Mouse (Mus musculus) forebrain, embryonic 16.5 days (tissue): ENCODE measurements around the gene Ttpal. TPM values are rescaled to one million over a fixed set of nuclear protein-coding genes. Genes with fewer than 3 reads are reported as not detected.
"Not testable (repeated sequence)": the region's sequence is repeated elsewhere in the genome, so short reads cannot be mapped to it uniquely, and the experiment has no call there.

ENCODE experiments used
- ATAC-seq: fragments of 200-750 bp; cut with Nextera tagmentation; 2 replicates; pipeline ENCODE4 v1.8.0; 2017; ENCODE audit warnings: mild to moderate bottlenecking, moderate library complexity
- H3K27ac ChIP-seq: fragments of 300-500 bp; sonication (generic); 2 replicates; pipeline ENCODE4 v1.5.1; 2014; ENCODE audit warnings: low read length, control low read depth
- H3K27me3 ChIP-seq: fragments of 300-500 bp; sonication (generic); replicated peaks from 2 replicates; pipeline ENCODE4 v1.6.1; 2014; ENCODE audit warnings: low read length; ENCODE audit not compliant: control insufficient read depth, insufficient read depth
- H3K36me3 ChIP-seq: fragments of 300-500 bp; sonication (generic); 2 replicates; pipeline ENCODE4 v1.6.1; 2014; ENCODE audit not compliant: control insufficient read depth, insufficient read depth
- H3K4me1 ChIP-seq: fragments of 300-500 bp; sonication (generic); replicated peaks from 2 replicates; pipeline ENCODE4 v1.6.1; 2014; ENCODE audit warnings: low read length; ENCODE audit not compliant: control insufficient read depth, insufficient read depth
- H3K4me2 ChIP-seq: fragments of 300-500 bp; sonication (generic); 2 replicates; pipeline ENCODE4 v1.6.1; 2014; ENCODE audit warnings: mild to moderate bottlenecking, low read length, control low read depth
- H3K4me3 ChIP-seq: fragments of 300-500 bp; sonication (generic); replicated peaks from 2 replicates; pipeline ENCODE4 v1.5.1; 2014; ENCODE audit warnings: mild to moderate bottlenecking, low read length, control low read depth
- H3K9ac ChIP-seq: fragments of 300-500 bp; sonication (generic); replicated peaks from 2 replicates; pipeline ENCODE4 v1.6.1; 2014; ENCODE audit warnings: low read depth, low read length, control low read depth
- H3K9me3 ChIP-seq: fragments of 300-500 bp; sonication (generic); 2 replicates; pipeline ENCODE4 v1.6.1; 2016; ENCODE audit warnings: low read length; ENCODE audit not compliant: control insufficient read depth
- WGBS: fragments of 180-500 bp; shearing (Covaris S2); extraction: QIAGEN DNeasy Blood & Tissue Kit; methylation state at CpG from one replicate; pipeline ENCODE4 v1.1.7; 2014; 5-methylcytosine and 5-hydroxymethylcytosine counted together
- polyA plus RNA-seq: library from polyadenylated mRNA; unstranded; fragments of >200 nt; fragmentation: Nextera tagmentation; extraction: Ambion mirVana; gene quantifications from 2 replicates; pipeline ENCODE4 v1.2.1, GENCODE M21; 2015

The Ttpal gene
- polyA plus RNA-seq, 1 experiment from 2014 or later: 44.1 TPM

DNA sequence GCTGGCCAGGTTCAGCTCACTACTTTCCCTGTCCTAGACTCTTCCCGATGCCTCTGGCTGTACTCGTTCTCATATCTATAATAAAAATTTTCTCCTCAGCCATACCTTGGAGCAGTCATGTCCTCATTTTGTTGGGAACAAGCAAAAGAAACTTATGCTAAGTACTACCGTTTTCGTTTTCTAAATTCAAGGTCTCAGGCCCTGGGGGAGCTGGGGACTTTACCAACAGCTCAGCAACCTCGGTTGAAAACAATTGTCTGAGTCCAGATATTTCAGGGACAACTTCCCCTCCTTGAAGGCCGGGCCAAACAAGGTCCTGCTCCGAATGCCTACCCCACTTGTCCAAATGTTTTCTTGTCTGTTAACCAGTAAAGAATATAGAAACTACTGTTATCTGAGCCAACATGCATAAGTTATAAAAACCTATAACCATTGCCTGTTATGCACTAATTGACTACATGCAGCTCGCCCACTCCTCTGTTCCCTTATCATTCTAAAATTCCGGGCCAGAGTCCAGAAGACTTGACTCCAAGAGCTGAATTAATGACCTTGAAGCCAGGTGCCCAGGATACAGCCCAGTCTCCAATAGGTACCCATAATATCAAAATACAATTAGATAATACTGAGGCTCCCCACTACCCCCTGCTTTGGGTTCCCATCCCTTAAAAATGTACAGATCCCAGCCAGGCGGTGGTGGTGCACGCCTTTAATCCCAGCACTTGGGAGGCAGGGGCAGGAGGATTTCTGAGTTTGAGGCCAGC, 43.8 kb downstream of the Ttpal start:
- no peak overlapping the region for H3K4me2 ChIP-seq
- peaks cover 5% of the 10 kb centered on the region for H3K9me3 ChIP-seq
- H3K4me3 ChIP-seq: no peak overlapping the region
- WGBS: 82% methylated on average over 11 of the region's 11 CpGs
- no peaks in the 10 kb centered on the region for H3K36me3 ChIP-seq
- 0 out of 2 replicates have a peak, but pooled peaks have one; percentile 0 for ATAC-seq
- no peaks in the 10 kb centered on the region; the same call in 1 of the 2 replicates for H3K27me3 ChIP-seq
- H3K9ac ChIP-seq: no peak overlapping the region
- no peak overlapping the region for H3K27ac ChIP-seq
- peaks cover 20% of the 10 kb centered on the region for H3K4me1 ChIP-seq

DNA sequence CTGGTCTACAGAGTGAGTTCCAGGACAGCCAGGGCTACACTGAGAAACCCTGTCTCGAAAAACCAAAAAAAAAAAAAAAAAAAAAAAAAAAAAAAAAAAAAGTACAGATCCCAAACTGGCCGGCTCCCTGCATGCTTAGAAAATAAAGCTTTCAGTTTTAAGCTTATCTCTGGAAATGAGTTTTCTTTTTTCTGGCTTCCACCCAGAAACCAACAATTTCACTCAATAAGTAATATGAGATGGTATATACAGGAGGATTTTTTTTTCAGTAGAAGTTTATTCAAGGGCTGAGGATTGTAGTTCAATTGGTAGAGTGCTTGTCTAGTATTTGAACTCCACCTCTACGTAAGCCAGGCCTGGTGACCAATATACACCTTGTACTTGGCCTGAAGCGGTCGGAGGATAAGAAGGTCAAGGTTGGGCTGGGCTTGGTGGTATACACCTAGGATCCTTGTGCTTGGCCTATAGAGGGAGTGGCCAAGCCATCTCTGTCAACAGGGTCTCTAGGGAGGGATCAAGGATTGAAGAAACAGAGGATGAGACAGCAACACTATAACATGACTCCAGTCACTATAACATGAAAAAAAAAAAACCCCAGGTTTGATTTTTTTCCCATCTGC, 44.5 kb downstream of the Ttpal start:
- H3K36me3 ChIP-seq: no peaks in the 10 kb centered on the region
- H3K27me3 ChIP-seq: no peaks in the 10 kb centered on the region; the same call in 1 of the 2 replicates
- 89% methylated on average over 5 of the region's 5 CpGs for WGBS
- peaks cover 5% of the 10 kb centered on the region for H3K9me3 ChIP-seq
- H3K9ac ChIP-seq: no peak overlapping the region
- no peak overlapping the region for H3K27ac ChIP-seq
- no peak overlapping the region for H3K4me3 ChIP-seq
- ATAC-seq: no peak
- no peak overlapping the region for H3K4me2 ChIP-seq
- peaks cover 20% of the 10 kb centered on the region for H3K4me1 ChIP-seq

DNA sequence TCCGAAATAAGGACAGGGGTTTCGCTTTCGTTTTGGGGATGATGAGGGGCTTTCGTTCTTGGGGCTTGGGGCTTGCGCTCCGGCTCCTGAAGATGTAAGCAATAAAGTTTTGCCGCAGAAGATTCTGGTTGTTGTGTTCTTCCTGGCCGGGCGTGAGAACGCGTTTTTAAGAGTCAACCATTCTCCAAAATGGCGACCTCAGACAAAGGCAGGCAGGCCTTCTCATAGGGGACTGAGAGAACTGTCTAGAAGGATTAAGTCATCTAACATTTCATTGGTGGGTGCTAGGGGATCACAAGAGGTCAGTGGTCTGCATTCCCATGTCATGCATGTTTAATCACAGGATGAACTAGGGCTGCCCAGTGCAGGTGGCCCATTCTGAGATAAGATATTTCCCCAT, 53.6 kb downstream of the Ttpal start:
- not testable (repeated sequence) for ATAC-seq, H3K9ac ChIP-seq, H3K4me1 ChIP-seq, H3K9me3 ChIP-seq, H3K4me2 ChIP-seq, H3K27ac ChIP-seq, H3K27me3 ChIP-seq, H3K4me3 ChIP-seq, H3K36me3 ChIP-seq
- WGBS: 97% methylated on average over 8 of the region's 12 CpGs

DNA sequence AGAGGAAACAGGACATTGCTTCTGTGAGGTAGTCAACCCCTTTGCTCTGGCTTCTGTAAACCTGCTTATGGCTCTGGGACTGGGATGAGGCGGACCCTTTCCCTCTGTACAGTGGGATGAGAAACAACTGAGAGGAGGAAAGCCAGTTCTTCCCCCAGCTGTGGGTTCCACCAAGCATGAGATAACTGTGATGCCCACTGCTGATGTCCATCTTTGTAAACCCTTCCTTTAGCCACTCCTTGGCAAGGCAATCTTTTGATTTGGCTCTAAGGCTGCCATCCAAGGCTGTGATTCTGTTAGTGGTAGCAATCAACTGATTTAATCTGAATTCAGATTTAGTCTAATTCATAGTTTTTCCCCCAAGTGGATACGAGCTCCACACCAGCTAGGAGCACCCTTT, 55.4 kb downstream of the Ttpal start:
- 71% methylated on average over 2 of the region's 2 CpGs for WGBS
- Histone ChIP-seq H3K4me2 (no peak overlapping the region; the same call in 1 of the 2 replicates), H3K9ac (no peak overlapping the region)

DNA sequence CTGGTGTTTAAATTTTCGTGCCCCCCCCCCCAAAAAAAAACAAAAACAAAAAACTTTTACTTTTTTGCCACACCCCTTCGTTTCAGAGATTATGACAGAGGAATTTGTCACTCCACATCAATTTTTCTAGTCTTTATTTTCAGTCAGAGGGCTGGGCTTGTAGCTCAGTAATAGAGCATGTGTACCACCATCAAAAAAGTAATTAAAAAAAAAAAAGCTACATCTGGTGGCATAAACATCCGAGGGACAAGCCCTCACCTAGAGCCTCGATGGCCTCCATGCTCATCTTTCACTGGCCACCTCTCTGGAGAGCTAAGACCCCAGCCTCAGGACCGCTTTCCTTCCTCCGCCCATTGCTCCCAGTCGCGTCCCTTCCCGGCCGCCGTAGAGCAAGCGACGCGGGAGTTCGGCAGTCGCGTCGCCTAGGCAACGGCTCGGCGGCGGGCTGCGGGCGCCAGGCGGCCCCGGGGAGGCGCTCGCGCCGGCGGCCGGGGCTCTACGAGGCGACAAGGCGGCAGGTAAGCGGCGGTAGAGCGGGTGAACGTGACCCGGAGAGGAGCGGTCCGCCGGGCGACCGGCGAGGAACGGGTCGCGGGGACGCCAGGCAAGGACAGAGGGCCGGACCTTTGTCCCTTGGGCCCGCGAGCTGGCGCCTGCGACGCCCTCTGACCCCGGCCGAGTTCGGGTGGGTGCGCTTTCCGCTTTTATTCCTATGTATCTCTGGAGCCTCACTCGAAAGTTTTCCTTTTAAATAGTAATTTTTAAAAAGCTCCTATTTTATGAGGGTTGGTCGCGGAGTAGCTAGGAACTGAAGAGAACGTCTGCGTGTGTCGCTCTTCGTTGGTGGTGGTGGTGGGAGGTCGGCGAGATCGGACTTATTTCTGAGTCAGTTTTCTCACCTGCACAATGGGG, 56.1 kb downstream of the Ttpal start, which contains the start of gene Pkig:
Gene Pkig, plus strand, starts transcription at position 412 of the 912 bp plus-strand sequence.
- ATAC-seq: peak; percentile 95
- no peaks in the 10 kb centered on the region for H3K27me3 ChIP-seq

More for the DNA sequence above, 55.4 kb downstream of the Ttpal start:
- H3K4me3 ChIP-seq: no peak overlapping the region
- H3K4me1 ChIP-seq: peaks cover 8% of the 10 kb centered on the region
- no peaks in the 10 kb centered on the region for H3K9me3 ChIP-seq
- no peak overlapping the region for H3K27ac ChIP-seq
- ATAC-seq: no peak
- H3K36me3 ChIP-seq: no peaks in the 10 kb centered on the region
- no peaks in the 10 kb centered on the region for H3K27me3 ChIP-seq

DNA sequence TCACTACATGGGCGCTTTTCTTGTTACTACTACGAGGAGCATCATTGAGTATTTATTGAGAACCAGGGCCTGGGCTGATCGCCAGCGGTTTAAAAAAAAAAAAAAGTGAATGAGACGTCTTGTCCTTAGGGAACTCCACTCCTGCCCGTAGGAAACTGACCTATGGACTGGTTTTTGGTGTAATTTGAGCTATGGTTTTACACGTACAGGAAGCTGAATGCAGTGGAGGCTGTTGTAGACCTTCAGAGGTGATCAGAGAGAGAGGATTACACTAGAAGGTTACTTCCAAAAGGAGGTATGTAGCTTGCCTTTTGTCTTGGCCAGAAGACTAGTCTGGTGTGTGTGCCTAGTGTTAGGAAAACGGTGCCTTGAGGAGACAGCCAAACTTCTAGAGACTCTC, 56.8 kb downstream of the Ttpal start:
- H3K4me1 ChIP-seq: peaks cover 8% of the 10 kb centered on the region

More for the DNA sequence above, 56.1 kb downstream of the Ttpal start, which contains the start of gene Pkig:
- peak within 1 kb of the TSS; percentile 89 for H3K9ac ChIP-seq
- peak within 1 kb of the TSS; percentile 79 for H3K4me2 ChIP-seq
- no peaks in the 10 kb centered on the region for H3K9me3 ChIP-seq
- WGBS: under 1% methylated on average over 71 of the region's 71 CpGs
- peak within 1 kb of the TSS; percentile 91 for H3K4me3 ChIP-seq
- peaks cover 8% of the 10 kb centered on the region for H3K4me1 ChIP-seq
- peak within 1 kb of the TSS; percentile 72 for H3K27ac ChIP-seq
- no peaks in the 10 kb centered on the region for H3K36me3 ChIP-seq

DNA sequence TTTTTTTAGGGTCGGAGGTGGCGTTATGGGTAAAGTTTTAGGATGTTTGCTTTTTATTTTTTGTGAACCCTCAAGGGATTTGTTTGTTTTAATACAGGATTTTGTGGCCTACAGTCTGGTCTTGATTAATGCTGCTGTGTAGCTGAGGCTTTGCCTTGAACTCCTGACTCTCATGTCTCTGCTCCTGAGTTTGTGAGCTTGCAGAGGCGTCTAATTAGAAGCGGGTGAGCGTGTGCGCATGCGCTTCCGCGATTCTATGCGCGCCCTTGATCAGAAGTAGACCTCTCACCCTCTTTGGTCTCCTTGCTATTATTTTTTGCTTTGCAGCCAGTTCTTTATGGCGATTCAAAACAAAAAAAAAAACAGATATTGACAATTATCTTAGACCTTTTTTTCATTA, 57.3 kb downstream of the Ttpal start:
- H3K4me2 ChIP-seq: peak overlapping the region; percentile 79
- WGBS: 82% methylated on average over 12 of the region's 12 CpGs
- H3K36me3 ChIP-seq: no peaks in the 10 kb centered on the region
- H3K9ac ChIP-seq: no peak overlapping the region
- H3K27ac ChIP-seq: no peak overlapping the region
- H3K4me1 ChIP-seq: peaks cover 8% of the 10 kb centered on the region
- no peaks in the 10 kb centered on the region for H3K9me3 ChIP-seq
- no peaks in the 10 kb centered on the region for H3K27me3 ChIP-seq
- ATAC-seq: no peak
- H3K4me3 ChIP-seq: peak overlapping the region; percentile 91; the same call in 1 of the 2 replicates

More for the DNA sequence above, 56.8 kb downstream of the Ttpal start:
- Histone ChIP-seq H3K27ac (no peak overlapping the region), H3K9me3 (no peaks in the 10 kb centered on the region), H3K36me3 (no peaks in the 10 kb centered on the region), H3K9ac (peak overlapping the region; percentile 89), H3K27me3 (no peaks in the 10 kb centered on the region), H3K4me3 (peak overlapping the region; percentile 91), H3K4me2 (peak overlapping the region; percentile 79)
- no peak for ATAC-seq
- under 1% methylated on average over 8 of the region's 8 CpGs for WGBS

DNA sequence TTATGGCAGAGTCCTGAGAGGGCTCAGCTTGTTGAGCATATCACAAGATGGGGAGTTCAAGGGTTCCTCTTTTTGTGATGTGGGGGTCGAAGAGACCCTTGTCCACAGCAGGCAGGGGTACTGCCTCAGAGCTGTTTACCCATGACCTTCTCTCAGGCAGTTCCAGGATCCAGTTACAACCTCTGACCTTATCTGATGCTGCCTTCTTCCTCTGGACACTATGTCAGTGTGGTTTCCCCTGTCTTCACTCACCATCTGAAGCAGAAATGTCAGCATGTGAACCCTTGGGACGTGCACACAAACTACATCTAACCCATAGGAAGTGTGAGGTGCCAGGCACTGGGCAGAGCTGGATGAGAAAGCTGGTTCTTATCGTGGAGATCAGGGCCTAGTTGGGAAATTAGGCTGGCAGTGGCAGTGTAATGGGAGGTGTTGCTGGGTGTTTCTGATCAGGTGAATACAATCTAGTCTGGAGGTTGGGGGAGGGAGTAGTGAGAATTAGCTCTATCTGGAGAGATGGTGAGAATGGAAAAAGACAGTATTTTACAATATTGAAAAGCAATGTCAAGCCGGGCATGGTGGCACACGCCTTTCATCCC, 58.1 kb downstream of the Ttpal start:
- no peak for ATAC-seq
- Histone ChIP-seq H3K4me3 (no peak overlapping the region), H3K9ac (no peak overlapping the region), H3K9me3 (no peaks in the 10 kb centered on the region), H3K27ac (no peak overlapping the region), H3K4me1 (peaks cover 8% of the 10 kb centered on the region), H3K27me3 (no peaks in the 10 kb centered on the region), H3K4me2 (no peak overlapping the region), H3K36me3 (no peaks in the 10 kb centered on the region)
- 84% methylated on average over 5 of the region's 5 CpGs for WGBS
